ENCODE assay signal across 8 mouse cellular contexts in the genomic region with DNA sequence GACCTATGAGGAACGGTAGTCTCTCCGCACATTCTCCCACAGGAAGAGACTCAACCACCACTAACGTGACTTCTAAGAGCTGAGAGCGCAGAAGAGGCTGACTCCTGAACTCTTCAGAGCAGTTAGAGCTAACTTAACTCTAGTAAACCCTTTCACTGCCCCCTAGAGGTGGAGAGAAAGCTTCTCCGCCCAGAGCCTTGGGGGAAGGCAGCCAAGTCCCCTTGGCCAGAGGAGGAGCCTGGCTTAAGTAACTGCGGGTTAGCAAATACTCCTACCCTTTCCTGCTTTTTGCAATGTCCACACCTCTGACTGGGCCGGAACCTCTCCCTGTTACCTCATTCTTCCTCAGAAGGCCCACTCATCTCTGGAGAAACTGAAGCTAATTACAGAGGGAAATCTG. TPM values are rescaled to one million over a fixed set of nuclear protein-coding genes. Genes with fewer than 3 reads are reported as not detected.
DNase-seq lines count a peak whose midpoint lies in the region; ATAC-seq and TF ChIP-seq lines count a peak whose summit lies in the region.

No protein-coding gene starts in this region.

- no peak overlapping the region for H3K9ac ChIP-seq in heart, embryonic 11.5 days (ENCODE audit: low read depth, low read length)
- no peak overlapping the region for H3K9ac ChIP-seq in ES-Bruce4 (ENCODE audit: low read depth, poor library complexity, severe bottlenecking)

- no peaks in the 10 kb centered on the region for H3K36me3 ChIP-seq in heart, embryonic 11.5 days (ENCODE audit: control insufficient read depth, insufficient read depth, low read length)
- no peaks in the 10 kb centered on the region for H3K36me3 ChIP-seq in ES-Bruce4 (ENCODE audit: control insufficient read depth, insufficient read depth, low read length, poor library complexity, severe bottlenecking)

- WGBS in heart, embryonic 11.5 days (ENCODE audit: insufficient replicate concordance) = 28% methylated on average over 7 of the region's 7 CpGs
- WGBS in cerebellum, adult 2 months = 33% methylated on average over 7 of the region's 7 CpGs

- DNase-seq in heart, adult 11 months = peak; percentile 95
- DNase-seq in cerebellum, adult 2 months = peak; percentile 26 to 33
- DNase-seq in gastrocnemius, postnatal 14 days = peak; percentile 83
- DNase-seq in kidney, postnatal 36 days = peak; percentile 53 to 69
- DNase-seq in mesoderm, embryonic 11.5 days (ENCODE audit: low read depth, low spot score) = peak; percentile 53
- peak; percentile 12 to 50 for DNase-seq in thymus, postnatal 10 days (ENCODE audit: low spot score in 2 of 2)

- peak; percentile 38 for TF ChIP-seq CTCF in ES-Bruce4 (IDR thresholded peaks at IDR 0.05; ENCODE audit: low read depth, low read length)
- peak; percentile 32; the same call in 1 of the 2 replicates for TF ChIP-seq CTCF in cerebellum, adult 2 months (IDR thresholded peaks at IDR 0.05; ENCODE audit: borderline replicate concordance, insufficient read depth, low read depth, low read length)

- H3K4me3 ChIP-seq in heart, embryonic 11.5 days (ENCODE audit: low read depth, low read length) = no peak overlapping the region
- H3K4me3 ChIP-seq in ES-Bruce4 (ENCODE audit: low read depth, low read length) = no peak overlapping the region
- no peak overlapping the region for H3K4me3 ChIP-seq in cerebellum, adult 2 months (replicated peaks; ENCODE audit: insufficient read depth, low read depth, low read length)

- no peak overlapping the region for H3K4me2 ChIP-seq in heart, embryonic 11.5 days

- H3K27me3 ChIP-seq in heart, embryonic 11.5 days (ENCODE audit: control insufficient read depth, insufficient read depth, low read length) = no peaks in the 10 kb centered on the region
- H3K27me3 ChIP-seq in ES-Bruce4 (ENCODE audit: control insufficient read depth, insufficient read depth, low read length, poor library complexity, severe bottlenecking) = no peaks in the 10 kb centered on the region
- no peaks in the 10 kb centered on the region; the same call in 1 of the 2 replicates for H3K27me3 ChIP-seq in cerebellum, adult 2 months (ENCODE audit: control insufficient read depth, insufficient read depth, low read length)

- intact Hi-C loops in gastrocnemius, postnatal 14 days (cut with DNase I; ENCODE audit: low total_unique reads) = no loop called here

- H3K27ac ChIP-seq in heart, embryonic 11.5 days (ENCODE audit: low read depth, low read length) = no peak overlapping the region
- no peak overlapping the region for H3K27ac ChIP-seq in ES-Bruce4 (ENCODE audit: insufficient read depth, low read length)
- no peak overlapping the region for H3K27ac ChIP-seq in cerebellum, adult 2 months (ENCODE audit: insufficient read depth, low read length)

- no peaks in the 10 kb centered on the region for H3K9me3 ChIP-seq in heart, embryonic 11.5 days (replicated peaks; ENCODE audit: control insufficient read depth, low read length)
- no peaks in the 10 kb centered on the region for H3K9me3 ChIP-seq in ES-Bruce4 (replicated peaks; ENCODE audit: control insufficient read depth, insufficient read depth, low read length, poor library complexity, severe bottlenecking)

- no peak for TF ChIP-seq POLR2A in ES-Bruce4 (IDR thresholded peaks at IDR 0.05; ENCODE audit: insufficient read depth, low read length)
- no peak for TF ChIP-seq POLR2A in cerebellum, adult 2 months (IDR thresholded peaks at IDR 0.05; ENCODE audit: borderline replicate concordance, insufficient read depth, low read length)

- no peaks in the 10 kb centered on the region for H3K4me1 ChIP-seq in heart, embryonic 11.5 days (ENCODE audit: control insufficient read depth, insufficient read depth, low read length)
- peaks cover 4% of the 10 kb centered on the region for H3K4me1 ChIP-seq in ES-Bruce4 (ENCODE audit: control insufficient read depth, insufficient read depth, low read length)
- H3K4me1 ChIP-seq in cerebellum, adult 2 months (ENCODE audit: control insufficient read depth, insufficient read depth, low read length) = no peaks in the 10 kb centered on the region

- no peak for ATAC-seq in heart, embryonic 11.5 days (replicated peaks; ENCODE audit: insufficient number of reproducible peaks, low FRiP score, low TSS enrichment)

- no peak for TF ChIP-seq EP300 in ES-Bruce4 (IDR thresholded peaks at IDR 0.05; ENCODE audit: insufficient read depth, low read depth, low read length)

RNA-seq across cellular contexts. Expression of a gene that starts 17.5 kb away (rescaled TPM):
- not detected in 2 replicates for polyA plus RNA-seq in heart, embryonic 11.5 days (2014; fragmentation: Nextera tagmentation; extraction: Ambion mirVana)
- 0.31 and 0.75 TPM in 2 replicates for polyA plus RNA-seq in ES-Bruce4 (2011; ENCODE audit: insufficient read depth, insufficient read length, low read depth, missing spikeins)
- polyA plus RNA-seq in cerebellum, adult 2 months (2012; rRNA removed) = 0.05 and 0.25 TPM in 2 replicates
- not detected for total RNA-seq in gastrocnemius, postnatal 14 days (2021)

Comparison
In these comparisons a context has a peak if more than half of its experiments do, and no peak if none do; other contexts are left out.
1. DNase-seq: peak in every context shown above with its lines; median percentile 95 in heart, adult 11 months; 83 in gastrocnemius, postnatal 14 days; 61 in kidney, postnatal 36 days; 53 in mesoderm, embryonic 11.5 days; 31 in thymus, postnatal 10 days; 30 in cerebellum, adult 2 months.